Mouse (Mus musculus) right cerebral cortex, postnatal 4 days (tissue): ENCODE results near the gene Atf6.
A peak's percentile ranks its signal among the peaks of the same experiment; 100 is the strongest.

ENCODE experiments used
- DNase-seq: peaks from one replicate; pipeline ENCODE4 v3.0.0-alpha.2; 2022

The Atf6 gene

GRCm38 (mm10) chr1:170882915-170883485 is 15.4 kb upstream of the Atf6 start:
- no peak for DNase-seq

GRCm38 (mm10) chr1:170876906-170877305 is 9.3 kb upstream of the Atf6 start:
- no peak for DNase-seq

DNA sequence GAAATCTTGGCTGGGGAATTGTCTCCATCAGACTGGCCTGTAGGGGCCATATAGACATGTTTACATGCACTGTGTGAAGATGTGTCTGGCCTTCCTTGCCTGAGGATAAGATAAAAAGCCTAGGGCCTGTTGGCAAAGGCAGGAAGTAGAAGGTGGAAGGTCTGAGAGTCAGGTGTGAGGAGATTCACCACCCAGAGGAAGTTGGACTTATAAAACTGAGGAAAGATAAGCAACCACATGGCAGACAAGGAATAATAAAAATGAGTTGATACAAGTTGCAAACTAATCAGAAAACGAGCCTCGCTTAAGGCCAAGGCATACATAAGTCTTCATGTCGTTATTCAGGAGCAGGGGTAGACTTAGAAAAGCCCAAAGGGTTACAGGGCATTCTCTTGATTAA is 8.1 kb upstream of the Atf6 start:
- DNase-seq: no peak

GRCm38 (mm10) chr1:170871961-170872360 is 4.4 kb upstream of the Atf6 start:
- no peak for DNase-seq

DNA sequence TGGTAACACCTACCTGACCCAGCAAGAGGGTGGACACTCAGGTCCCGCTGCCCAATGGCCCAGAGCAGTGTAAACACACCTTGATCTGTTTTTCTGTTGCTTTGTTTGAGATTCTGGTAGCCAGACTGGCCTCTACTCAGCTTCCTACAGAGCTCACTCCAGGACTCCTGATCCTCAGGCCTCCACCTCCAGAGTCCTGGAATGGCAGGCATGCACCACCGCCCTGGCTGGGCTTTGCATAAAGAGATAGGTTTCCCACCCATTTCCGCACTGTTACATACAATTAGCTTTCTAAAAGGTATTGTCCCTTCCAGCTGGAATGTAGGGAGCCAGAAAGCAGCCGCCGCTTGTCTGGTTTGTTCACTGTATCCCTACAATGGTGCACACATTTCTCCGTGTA is 3.8 kb upstream of the Atf6 start:
- no peak for DNase-seq

DNA sequence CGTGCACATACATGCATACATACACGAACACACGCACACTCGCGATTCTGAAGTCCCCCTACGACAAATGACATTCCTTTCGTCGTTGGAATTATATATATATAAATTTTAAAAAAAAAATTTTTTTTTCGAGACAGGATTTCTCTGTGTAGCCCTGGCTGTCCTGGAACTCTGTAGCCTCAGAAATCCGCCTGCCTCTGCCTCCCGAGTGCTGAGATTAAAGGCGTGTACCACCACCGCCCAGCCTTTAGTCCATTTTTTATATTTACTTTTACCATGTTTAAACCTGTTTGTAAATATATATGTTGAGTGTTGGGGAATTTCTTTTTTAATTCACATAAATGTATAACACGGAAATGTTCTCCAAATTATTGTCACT is 1.3 kb upstream of the Atf6 start:
- DNase-seq: no peak

- DNase-seq: peak; percentile 52
These were observed 735 bp upstream of the Atf6 start for GRCm38 (mm10) chr1:170868107-170868904.

DNA sequence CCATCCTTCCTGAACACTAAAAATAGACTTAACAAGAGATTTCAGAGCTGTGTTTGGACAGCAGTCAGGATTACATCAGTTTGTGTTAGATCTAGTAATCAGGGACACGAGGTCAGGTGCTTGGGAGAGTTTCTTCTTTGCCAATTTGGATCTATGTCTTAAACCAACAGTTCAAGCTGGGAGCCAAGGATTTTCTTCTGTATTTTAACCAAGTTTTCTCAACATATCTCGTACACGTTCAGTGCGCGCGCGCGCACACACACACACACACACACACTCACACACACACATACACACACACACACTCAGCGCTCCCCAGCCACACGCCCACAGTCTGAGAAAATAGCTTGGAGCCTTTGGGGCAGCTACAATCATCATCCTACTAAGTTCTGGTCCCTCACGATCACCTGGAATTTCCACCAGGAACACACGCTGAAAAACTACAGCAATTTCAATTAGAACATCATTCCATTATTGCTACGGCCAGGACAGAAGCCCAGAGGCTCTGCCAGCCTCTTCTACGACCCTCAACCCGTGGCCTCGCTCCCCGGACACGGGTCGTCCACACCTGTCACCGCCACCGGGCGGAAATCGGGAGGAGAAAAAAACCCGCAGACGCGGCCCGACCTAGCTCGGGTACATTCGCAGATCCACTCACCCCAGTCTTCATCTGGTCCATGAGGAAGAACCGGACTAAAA is 430 bp downstream of the Atf6 start:
- peak; percentile 17 for DNase-seq

DNA sequence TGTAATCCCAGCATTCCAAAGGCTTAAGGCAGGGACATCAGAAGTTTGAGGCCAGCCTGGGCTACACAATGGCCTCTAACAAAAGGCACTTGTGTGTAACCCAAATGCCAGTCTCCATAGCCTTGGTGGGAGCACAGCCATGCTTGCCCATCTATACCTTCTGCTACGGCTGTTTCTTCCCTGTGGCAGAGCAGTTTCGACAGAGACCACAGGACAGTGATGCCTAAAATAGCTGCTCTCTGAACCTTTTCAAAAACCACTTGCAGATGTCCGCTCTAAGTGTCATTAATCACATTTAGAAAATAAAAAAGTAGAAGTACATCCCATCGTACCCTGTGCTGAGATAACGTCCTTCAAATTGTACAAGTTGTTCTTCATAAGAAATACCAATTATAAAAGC is 2.2 kb downstream of the Atf6 start:
- DNase-seq: no peak

DNA sequence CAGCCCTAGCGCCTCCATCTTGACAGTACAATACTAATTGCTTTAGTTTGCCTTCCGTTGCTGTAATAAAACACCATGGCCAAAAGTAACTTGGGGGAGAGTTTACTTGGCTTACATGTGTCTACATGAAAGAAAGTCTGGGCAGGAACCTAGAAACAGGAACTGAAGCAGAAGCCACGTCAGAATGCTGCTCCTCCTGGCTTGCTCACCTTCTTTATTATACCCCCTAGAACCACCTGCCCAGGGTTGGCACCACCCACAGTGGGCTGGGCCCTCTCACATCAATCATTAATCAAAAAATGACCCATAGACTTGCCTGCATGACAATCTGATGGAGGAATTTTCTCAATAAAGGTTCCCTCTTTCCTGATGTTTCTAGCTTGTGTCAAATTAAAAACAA is 2.8 kb downstream of the Atf6 start:
- DNase-seq: no peak

- no peak for DNase-seq
These were observed 3.3 kb downstream of the Atf6 start for GRCm38 (mm10) chr1:170864234-170864633.

DNA sequence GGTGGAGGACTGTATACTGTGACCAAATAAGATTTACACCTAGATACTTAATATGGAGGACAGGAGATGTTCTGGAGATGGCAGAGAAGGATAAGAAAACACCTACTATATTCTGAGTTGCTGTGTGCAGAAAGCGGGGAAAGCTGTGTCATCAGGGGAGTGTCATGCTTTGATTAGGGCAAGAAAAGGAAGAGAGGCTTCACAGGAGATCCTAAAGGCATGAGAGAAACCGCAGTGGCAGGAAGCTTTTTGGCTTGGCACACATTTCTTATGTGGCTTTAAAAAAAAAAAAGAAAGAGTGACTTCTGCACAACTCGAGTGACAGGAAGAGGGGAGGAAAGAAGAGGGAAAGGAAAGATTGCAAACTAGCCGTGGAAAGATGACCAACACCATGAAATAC is 4.5 kb downstream of the Atf6 start:
- DNase-seq: no peak

DNA sequence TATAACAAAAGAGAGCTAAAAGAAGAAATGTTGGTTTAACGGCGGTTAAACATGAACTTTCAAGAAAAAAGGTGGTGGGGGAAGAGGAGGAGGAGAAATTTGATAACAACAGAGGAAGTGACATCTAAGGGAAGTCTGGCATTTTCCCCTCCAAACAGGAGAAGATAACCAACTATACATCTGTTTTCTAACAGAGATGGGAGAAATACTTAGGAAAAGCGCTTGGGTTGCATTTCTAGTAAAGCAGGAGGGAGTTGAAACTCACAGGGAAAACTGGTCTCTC is 5.2 kb downstream of the Atf6 start:
- DNase-seq: no peak

DNA sequence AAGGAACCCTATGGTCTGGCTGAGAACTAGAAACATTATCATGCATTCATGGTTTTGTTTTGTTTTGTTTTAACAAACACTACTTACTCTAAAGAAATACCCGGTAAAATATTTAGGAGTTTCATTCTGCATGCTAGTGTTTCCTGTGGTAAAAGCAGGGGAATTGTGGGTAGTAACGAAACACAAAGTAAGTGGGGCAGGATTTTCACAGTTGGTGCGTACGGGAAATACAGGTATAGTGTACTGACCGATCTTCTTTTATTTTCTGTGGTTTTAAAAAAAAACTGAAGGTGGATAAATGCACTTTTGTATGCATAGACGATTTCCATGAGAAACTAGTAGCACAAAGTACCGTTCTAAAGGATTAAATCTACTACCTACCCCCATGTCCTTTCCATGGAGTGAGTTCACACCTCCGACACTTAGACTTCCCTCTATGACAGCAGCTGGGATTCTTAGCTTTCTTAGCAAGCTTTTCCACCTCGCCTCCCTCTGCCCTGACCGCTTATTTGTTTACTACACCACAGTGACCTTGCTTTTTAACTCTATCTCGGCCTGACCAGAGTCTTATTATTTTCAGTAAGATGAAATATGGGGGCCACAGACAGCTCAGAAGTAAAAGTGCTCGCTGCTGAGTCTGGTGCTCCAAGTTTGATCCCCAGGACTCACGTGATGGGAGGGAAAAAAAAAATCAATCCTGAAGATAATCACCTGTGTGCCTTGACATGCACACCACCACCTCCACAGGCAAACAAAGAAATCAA is 5.7 kb downstream of the Atf6 start:
- DNase-seq: no peak

- no peak for DNase-seq
These were observed 8.7 kb downstream of the Atf6 start for GRCm38 (mm10) chr1:170858872-170859271.

DNA sequence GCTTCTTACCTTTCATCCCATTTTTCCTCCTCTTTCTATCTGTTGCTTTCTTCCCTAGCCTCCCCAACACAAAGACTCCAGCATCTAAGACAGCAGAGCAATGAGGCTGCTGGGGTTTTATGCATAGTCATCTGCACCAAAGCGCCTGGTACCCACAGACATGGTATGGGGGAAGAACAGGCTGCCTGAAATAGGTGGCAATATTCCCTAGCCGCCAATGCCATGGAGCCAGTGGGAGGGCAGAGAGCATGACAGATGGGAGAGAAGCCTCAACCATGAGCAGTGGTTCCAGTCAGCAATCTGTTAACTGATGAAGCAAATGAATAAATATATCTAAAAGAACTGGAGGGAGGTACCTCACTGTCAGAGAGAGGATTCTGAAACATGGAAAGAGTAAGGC is 10.2 kb downstream of the Atf6 start:
- no peak for DNase-seq

- DNase-seq: no peak
These were observed 12.4 kb downstream of the Atf6 start for GRCm38 (mm10) chr1:170855056-170855760.

DNA sequence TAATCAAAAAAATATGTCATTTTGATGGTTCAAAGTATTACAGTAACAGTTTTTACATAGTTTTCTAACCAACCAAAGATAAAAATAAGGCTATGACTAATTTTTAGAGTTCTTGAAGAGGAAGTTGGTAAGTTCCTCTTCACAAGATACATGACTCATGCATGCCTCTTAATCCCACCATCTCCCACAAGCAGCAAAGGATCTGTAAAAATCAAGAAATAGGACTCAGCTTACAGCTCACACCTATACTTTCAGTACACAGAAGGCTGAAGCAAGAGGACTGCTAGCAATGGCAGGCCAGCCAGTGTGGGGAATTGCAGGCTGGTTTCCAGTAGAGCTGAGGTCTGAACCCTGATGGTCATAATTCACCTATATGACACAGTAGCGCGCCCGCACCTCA is 14.0 kb downstream of the Atf6 start:
- no peak for DNase-seq

DNA sequence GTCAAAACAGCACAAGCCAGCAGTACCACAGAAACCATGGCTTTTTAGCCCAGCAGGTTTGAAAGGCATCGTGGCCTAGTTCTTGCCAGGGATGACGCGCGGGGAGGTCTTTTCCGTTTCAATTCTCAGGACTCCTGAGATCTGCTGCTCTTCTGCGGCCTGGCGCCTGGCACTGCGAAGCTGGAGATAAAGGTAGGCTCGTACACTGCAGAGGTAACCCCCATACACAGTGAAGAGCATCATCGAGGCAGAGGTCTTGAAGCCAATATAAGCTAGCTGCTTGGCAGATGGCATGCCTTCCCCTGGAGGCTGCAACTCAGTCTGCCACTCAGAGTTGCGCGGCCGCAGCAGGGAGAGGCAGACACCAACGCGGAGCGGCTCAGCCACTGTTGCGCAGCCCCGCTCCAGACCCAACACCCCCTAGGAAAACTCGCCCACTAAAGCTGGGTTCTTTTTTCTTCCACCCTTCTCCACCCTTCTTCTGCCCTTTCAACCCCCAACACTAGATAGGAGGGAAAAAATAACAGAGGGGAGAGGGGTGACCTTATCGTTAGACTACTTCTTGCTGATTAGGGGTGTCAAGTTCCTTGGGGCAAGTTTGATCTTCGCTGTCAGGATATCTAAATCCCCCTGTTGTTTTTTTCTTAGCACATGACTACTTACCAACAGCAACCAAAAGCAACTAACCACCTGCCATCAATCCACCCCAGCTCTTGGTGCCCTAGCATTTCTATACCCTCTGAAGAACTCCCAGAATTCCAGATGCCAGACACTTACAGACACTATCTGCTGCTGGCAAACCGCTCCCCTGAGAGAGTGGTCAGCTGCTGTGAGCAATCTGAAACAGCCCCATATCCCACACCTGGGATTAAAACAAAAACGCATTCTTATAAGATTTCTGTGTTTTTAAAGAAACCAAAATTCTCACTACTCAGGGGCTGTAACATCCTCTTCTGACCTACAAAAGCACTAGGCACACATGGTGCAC is 16.6 kb downstream of the Atf6 start:
- DNase-seq: no peak

GRCm38 (mm10) chr1:170850007-170850406 is 17.6 kb downstream of the Atf6 start:
- no peak for DNase-seq

GRCm38 (mm10) chr1:170845448-170846307 is 21.9 kb downstream of the Atf6 start:
- no peak for DNase-seq
